Mouse (Mus musculus): ENCODE data around the gene Gm5916. TPM values are rescaled to one million over a fixed set of nuclear protein-coding genes. Genes with fewer than 3 reads are reported as not detected.

The Gm5916 gene
- polyA plus RNA-seq (2015; fragmentation: Nextera tagmentation; extraction: Ambion mirVana): not detected in 2 replicates

- no peaks in the 10 kb centered on the region for H3K4me1 ChIP-seq (ENCODE audit: insufficient read depth, low read depth, low read length)
- no peak within 1 kb of the TSS for H3K9ac ChIP-seq (replicated peaks; ENCODE audit: low read depth)
- H3K36me3 ChIP-seq (ENCODE audit: insufficient read depth, low read length): no peaks in the 10 kb centered on the region
- H3K27me3 ChIP-seq (replicated peaks; ENCODE audit: insufficient read depth, low read length): no peaks in the 10 kb centered on the region
- ATAC-seq (no peak), DNase-seq (ENCODE audit: low spot score) (no peak)
- H3K27ac ChIP-seq (ENCODE audit: low read length): no peak within 1 kb of the TSS
- WGBS: 52% methylated on average over 1 of the region's 1 CpGs
- H3K4me2 ChIP-seq (replicated peaks; ENCODE audit: low read depth, low read length): no peak within 1 kb of the TSS
- H3K9me3 ChIP-seq (ENCODE audit: low read length): no peaks in the 10 kb centered on the region
- no peak within 1 kb of the TSS for H3K4me3 ChIP-seq (ENCODE audit: low read depth, low read length)
- TF ChIP-seq EP300 (IDR thresholded peaks at IDR 0.05): no peak
- TF ChIP-seq CTCF (IDR thresholded peaks at IDR 0.05): no peak
Measured at GRCm38 (mm10) chr9:36128679-36129078, at the start of gene Gm5916. Gene Gm5916 (minus strand): TSS chr9:36128779.

Other genes with a start within 250 kb of the Gm5916 start
- not detected in 2 replicates for gene 9230113P08Rik, start 220.4 kb downstream of the Gm5916 start, polyA plus RNA-seq (2015; fragmentation: Nextera tagmentation; extraction: Ambion mirVana)